Mouse (Mus musculus) limb, embryonic 15.5 days (tissue): ENCODE measurements at regions not wholly inside any gene's neighbourhood (a gene's known extent, or its start where the extent isn't known, plus 50 kb on each side); places are given as distances from the start of the nearest gene placed in this dataset.

Experiments used
- ATAC-seq: fragments of 200-750 bp; cut with Nextera tagmentation; 2 replicates; pipeline ENCODE4 v1.8.0; 2017; ENCODE audit warnings: low read depth, moderate TSS enrichment; ENCODE audit not compliant: insufficient number of reproducible peaks, low FRiP score, low TSS enrichment
- H3K27ac ChIP-seq: fragments of 300-500 bp; sonication (generic); 2 replicates; pipeline ENCODE4 v1.5.1; 2015; ENCODE audit warnings: moderate library complexity, mild to moderate bottlenecking, inconsistent platforms
- H3K27me3 ChIP-seq: fragments of 300-500 bp; sonication (generic); 2 replicates; pipeline ENCODE4 v1.6.1; 2015; ENCODE audit warnings: inconsistent platforms
- H3K36me3 ChIP-seq: fragments of 300-500 bp; sonication (generic); 2 replicates; pipeline ENCODE4 v1.6.1; 2015; ENCODE audit warnings: inconsistent platforms
- H3K4me1 ChIP-seq: fragments of 300-500 bp; sonication (generic); 2 replicates; pipeline ENCODE4 v1.6.1; 2015; ENCODE audit warnings: inconsistent platforms
- H3K4me2 ChIP-seq: fragments of 300-500 bp; sonication (generic); 2 replicates; pipeline ENCODE4 v1.6.1; 2015; ENCODE audit warnings: mild to moderate bottlenecking, inconsistent platforms
- H3K4me3 ChIP-seq: fragments of 300-500 bp; sonication (generic); 2 replicates; pipeline ENCODE4 v1.5.1; 2015; ENCODE audit warnings: mild to moderate bottlenecking, inconsistent platforms
- H3K9ac ChIP-seq: fragments of 300-500 bp; sonication (generic); 2 replicates; pipeline ENCODE4 v1.6.1; 2015; ENCODE audit warnings: inconsistent platforms
- H3K9me3 ChIP-seq: fragments of 300-500 bp; sonication (generic); 2 replicates; pipeline ENCODE4 v1.6.1; 2016; ENCODE audit warnings: inconsistent platforms
- WGBS: fragments of 180-500 bp; shearing (Covaris S2); methylation state at CpG from one replicate; pipeline ENCODE4 v1.1.7; 2015; 5-methylcytosine and 5-hydroxymethylcytosine counted together

DNA sequence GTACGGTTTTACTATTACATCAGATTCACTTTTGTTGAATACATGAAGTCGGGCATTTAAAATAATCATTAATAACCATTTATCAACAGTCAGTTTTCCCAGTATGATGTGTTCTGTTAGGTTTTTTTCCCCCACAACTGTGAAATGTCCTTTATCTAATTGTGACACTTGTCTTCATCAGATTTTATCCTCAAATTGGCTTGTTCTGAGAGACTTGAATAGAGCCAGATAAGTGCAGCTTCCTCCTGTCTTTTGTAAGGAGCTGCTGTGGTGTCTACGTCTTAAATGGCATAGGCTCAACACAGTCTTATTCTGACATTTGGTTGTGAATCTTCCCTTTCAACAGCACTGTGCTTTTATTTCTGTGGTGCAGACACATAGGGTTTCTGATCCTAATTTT, 206.8 kb upstream of the Itga1 start:
- Histone ChIP-seq H3K9me3 (no peaks in the 10 kb centered on the region), H3K27ac (no peak overlapping the region), H3K27me3 (no peaks in the 10 kb centered on the region), H3K36me3 (no peaks in the 10 kb centered on the region), H3K4me3 (no peak overlapping the region), H3K4me2 (no peak overlapping the region), H3K4me1 (no peaks in the 10 kb centered on the region), H3K9ac (no peak overlapping the region)
- no peak for ATAC-seq
- 85% methylated on average over 3 of the region's 3 CpGs for WGBS

DNA sequence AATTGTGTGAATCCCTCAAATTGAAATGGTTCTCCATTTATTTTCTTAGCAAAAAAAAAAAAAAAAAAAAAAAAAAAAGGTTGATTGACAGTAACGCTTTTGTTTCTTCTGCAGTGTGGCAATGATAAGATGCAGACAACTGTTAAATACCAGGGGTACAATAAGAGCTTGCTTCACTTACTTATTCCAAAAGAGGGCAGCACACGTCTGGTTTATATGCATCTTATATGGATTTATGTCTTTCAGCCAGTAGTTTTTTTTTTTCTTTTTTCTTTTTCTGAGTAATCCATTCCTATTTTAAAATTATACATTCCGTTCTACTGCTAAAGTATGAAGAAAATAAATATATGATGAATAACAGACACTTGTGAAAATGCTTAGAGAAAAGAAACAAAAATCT, 185.6 kb upstream of the Itga1 start:
- Histone ChIP-seq H3K36me3 (no peaks in the 10 kb centered on the region), H3K9me3 (no peaks in the 10 kb centered on the region), H3K4me2 (no peak overlapping the region), H3K27me3 (no peaks in the 10 kb centered on the region), H3K9ac (no peak overlapping the region), H3K4me1 (no peaks in the 10 kb centered on the region), H3K4me3 (no peak overlapping the region), H3K27ac (no peak overlapping the region)
- 38% methylated on average over 3 of the region's 3 CpGs for WGBS
- no peak for ATAC-seq

DNA sequence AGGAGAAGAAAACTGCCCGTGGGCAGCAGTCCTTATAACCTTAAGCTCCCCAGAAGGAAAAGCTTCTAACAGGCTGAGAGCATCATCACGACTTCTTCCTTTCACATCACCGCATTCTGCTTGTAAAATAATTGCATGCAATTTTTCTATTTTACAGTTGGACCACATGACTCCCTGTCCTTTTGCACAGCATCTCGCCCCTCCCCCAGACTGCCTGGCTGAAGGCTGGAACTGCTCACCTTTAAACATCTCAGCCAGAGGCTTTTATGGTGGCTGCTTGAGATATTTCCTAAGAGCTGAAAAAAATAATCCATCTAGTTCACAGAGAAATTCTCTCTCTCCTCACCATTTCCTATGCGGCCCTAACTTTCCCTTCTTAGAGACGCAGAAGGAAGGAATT, 164.4 kb upstream of the Itga1 start:
- no peak overlapping the region for H3K4me2 ChIP-seq
- ATAC-seq = no peak
- no peaks in the 10 kb centered on the region for H3K4me1 ChIP-seq
- H3K27ac ChIP-seq = no peak overlapping the region
- WGBS = 52% methylated on average over 6 of the region's 6 CpGs
- H3K36me3 ChIP-seq = no peaks in the 10 kb centered on the region
- H3K9ac ChIP-seq = no peak overlapping the region
- no peak overlapping the region for H3K4me3 ChIP-seq
- no peaks in the 10 kb centered on the region for H3K9me3 ChIP-seq
- H3K27me3 ChIP-seq = no peaks in the 10 kb centered on the region

DNA sequence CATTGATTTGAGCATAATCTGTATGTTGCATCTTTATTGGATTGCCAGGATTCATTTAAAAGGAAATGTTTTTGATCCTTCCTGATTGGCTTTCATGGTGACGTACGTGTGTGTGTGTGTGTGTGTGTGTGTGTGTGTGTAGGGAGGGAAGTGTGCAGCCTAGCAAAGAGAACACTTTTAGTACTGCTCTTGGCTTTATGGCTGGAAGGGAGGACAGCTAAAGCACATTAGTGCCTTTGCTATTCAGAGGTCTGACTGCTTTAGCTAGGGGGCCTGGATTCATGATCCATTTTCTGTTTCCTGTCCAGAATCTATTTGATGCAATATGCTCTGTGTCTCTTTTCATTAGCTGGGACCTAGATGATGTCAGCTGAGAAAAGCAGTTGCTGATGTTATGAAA, 155.6 kb upstream of the Itga1 start:
- H3K27me3 ChIP-seq = no peaks in the 10 kb centered on the region
- no peaks in the 10 kb centered on the region for H3K9me3 ChIP-seq
- H3K4me3 ChIP-seq = no peak overlapping the region
- no peaks in the 10 kb centered on the region for H3K36me3 ChIP-seq
- ATAC-seq = no peak
- no peak overlapping the region for H3K9ac ChIP-seq
- no peak overlapping the region for H3K27ac ChIP-seq
- H3K4me1 ChIP-seq = no peaks in the 10 kb centered on the region
- no peak overlapping the region for H3K4me2 ChIP-seq
- 78% methylated on average over 2 of the region's 2 CpGs for WGBS

DNA sequence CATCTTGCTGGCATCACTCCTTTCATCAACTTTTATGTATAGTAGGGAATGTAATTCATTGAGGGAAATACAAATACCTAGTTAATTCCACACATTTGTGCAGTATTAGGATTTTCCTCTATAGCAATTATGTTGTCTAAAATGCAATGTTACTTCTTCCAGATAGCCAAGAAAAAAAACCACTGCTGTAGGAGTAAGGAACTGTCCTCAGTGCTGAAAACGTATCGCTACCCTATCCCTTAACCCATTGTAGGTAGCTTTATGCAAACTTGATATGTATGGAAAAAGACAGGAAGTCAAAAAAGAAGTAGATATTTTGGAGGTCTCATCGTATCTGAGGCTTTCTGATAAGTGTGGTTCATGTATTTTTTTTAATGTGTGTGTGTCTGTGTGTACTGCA, 150.8 kb upstream of the Itga1 start:
- Histone ChIP-seq H3K9me3 (no peaks in the 10 kb centered on the region), H3K4me3 (no peak overlapping the region), H3K27me3 (no peaks in the 10 kb centered on the region), H3K27ac (no peak overlapping the region), H3K36me3 (no peaks in the 10 kb centered on the region), H3K4me1 (no peaks in the 10 kb centered on the region), H3K9ac (no peak overlapping the region), H3K4me2 (no peak overlapping the region)
- 41% methylated on average over 3 of the region's 3 CpGs for WGBS
- ATAC-seq = no peak

DNA sequence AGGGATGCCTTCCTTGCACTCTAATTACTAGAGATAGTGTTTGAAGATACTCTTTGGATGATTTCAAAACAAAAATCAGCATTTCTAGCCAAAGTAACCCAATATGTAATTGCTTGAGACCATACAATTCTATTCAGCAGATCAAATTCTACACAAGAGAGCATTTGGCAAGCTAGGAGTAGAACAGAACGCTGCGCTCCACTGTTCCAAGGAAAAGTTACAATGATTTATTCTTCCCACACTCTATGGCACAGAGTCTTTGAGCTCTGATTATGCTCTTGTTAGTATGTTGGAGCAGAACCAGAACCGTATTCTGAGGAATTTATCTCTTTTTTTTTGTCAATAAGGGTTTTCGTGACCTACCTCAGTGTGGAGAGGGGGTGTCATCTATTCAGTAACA, 130.2 kb upstream of the Itga1 start:
- H3K4me3 ChIP-seq = no peak overlapping the region
- no peak overlapping the region for H3K27ac ChIP-seq
- H3K4me2 ChIP-seq = no peak overlapping the region
- H3K36me3 ChIP-seq = no peaks in the 10 kb centered on the region
- no peaks in the 10 kb centered on the region for H3K27me3 ChIP-seq
- WGBS = 85% methylated on average over 4 of the region's 4 CpGs
- no peaks in the 10 kb centered on the region for H3K9me3 ChIP-seq
- ATAC-seq = no peak
- no peaks in the 10 kb centered on the region for H3K4me1 ChIP-seq
- no peak overlapping the region for H3K9ac ChIP-seq

DNA sequence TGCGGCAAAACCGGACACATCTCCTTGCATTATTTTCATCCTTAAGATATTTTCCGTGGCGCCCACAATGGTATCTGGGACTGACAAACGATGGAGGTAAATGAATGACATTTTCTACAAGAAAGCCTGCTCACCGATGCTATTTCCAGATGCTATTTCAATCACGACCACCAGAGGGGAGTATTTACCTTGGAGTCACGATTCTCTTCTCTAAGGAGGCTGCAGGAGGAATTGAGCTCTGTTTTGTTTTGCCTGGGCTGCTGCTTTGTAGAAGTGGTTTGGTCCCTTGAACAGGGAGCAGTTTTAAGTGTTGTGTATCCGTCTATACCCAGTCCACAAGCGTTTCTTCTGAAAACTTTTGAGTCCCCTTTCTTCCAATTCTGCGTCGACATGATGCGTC, 128.7 kb upstream of the Itga1 start:
- no peak overlapping the region for H3K4me3 ChIP-seq
- H3K4me1 ChIP-seq = no peaks in the 10 kb centered on the region
- no peak for ATAC-seq
- H3K4me2 ChIP-seq = no peak overlapping the region
- no peak overlapping the region for H3K9ac ChIP-seq
- no peaks in the 10 kb centered on the region for H3K27me3 ChIP-seq
- H3K36me3 ChIP-seq = no peaks in the 10 kb centered on the region
- 26% methylated on average over 13 of the region's 13 CpGs for WGBS
- no peak overlapping the region for H3K27ac ChIP-seq
- H3K9me3 ChIP-seq = no peaks in the 10 kb centered on the region

DNA sequence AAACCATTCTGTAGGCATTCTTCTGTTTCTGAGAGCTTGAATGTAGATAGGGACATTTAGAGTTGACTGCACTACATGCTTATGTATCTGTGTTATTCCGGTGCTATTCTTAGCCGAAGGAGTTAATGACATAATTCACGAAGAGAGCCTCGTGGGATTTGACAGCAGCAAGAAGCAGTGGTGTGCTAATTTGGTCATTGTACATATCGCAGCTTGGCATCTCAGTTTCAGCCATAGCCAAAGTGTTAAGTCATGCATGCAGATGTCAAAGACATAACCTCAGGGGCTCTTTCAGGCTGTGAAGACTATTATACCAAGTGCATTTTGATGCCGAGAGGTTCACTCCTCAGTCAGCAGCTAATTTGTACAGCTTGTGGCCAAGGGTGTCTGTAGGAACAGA, 125.1 kb upstream of the Itga1 start:
- H3K9me3 ChIP-seq = no peaks in the 10 kb centered on the region
- no peak overlapping the region for H3K27ac ChIP-seq
- H3K36me3 ChIP-seq = no peaks in the 10 kb centered on the region
- H3K4me2 ChIP-seq = no peak overlapping the region
- no peaks in the 10 kb centered on the region for H3K4me1 ChIP-seq
- no peak for ATAC-seq
- no peak overlapping the region for H3K9ac ChIP-seq
- 70% methylated on average over 6 of the region's 6 CpGs for WGBS
- no peaks in the 10 kb centered on the region for H3K27me3 ChIP-seq
- no peak overlapping the region for H3K4me3 ChIP-seq

DNA sequence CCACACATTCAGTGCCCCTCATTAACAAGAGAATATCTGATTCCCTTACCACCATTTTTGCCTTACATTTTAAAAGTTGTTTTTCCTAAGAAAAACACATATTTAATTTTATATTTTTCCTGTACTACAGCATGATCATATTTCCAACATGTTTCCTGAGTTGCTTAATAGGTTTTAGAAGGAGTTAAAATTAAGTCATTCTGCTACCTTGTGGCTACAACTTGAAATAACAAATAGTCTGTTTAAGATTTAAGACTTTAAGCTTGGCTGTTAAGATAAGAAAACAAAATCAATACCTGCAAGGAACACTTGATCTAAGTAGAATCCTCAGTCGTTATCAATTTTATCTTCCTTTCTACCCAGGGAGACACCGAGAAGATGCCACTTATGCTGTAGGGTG, 117.9 kb upstream of the Itga1 start:
- Histone ChIP-seq H3K4me1 (no peaks in the 10 kb centered on the region), H3K9ac (no peak overlapping the region), H3K27ac (no peak overlapping the region), H3K4me2 (no peak overlapping the region), H3K27me3 (no peaks in the 10 kb centered on the region), H3K4me3 (no peak overlapping the region), H3K36me3 (no peaks in the 10 kb centered on the region), H3K9me3 (no peaks in the 10 kb centered on the region)
- ATAC-seq = no peak
- 56% methylated on average over 2 of the region's 2 CpGs for WGBS

DNA sequence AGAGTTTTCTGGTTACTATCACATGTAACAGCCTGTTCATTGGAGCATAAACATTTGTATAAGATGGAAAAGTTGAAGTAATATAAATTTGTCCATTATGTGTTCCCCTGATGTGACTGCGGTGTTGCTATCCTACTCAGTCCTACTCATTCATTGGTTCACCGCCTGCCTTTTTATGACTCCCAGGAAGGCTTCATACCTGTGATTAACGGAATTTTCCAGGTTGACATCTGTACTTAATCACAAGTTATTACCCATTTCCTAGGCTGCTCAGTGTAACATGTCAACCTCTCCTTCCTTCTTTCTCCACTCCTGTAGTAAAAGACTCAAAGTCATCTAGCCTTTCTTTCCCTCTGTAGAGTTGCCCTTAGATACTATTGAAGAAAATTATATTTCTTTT, 109.5 kb upstream of the Itga1 start:
- no peak overlapping the region for H3K4me2 ChIP-seq
- 29% methylated on average over 3 of the region's 3 CpGs for WGBS
- H3K27ac ChIP-seq = no peak overlapping the region
- H3K9ac ChIP-seq = no peak overlapping the region
- no peaks in the 10 kb centered on the region for H3K4me1 ChIP-seq
- H3K4me3 ChIP-seq = no peak overlapping the region
- H3K27me3 ChIP-seq = no peaks in the 10 kb centered on the region
- H3K9me3 ChIP-seq = no peaks in the 10 kb centered on the region
- no peak for ATAC-seq
- H3K36me3 ChIP-seq = no peaks in the 10 kb centered on the region

DNA sequence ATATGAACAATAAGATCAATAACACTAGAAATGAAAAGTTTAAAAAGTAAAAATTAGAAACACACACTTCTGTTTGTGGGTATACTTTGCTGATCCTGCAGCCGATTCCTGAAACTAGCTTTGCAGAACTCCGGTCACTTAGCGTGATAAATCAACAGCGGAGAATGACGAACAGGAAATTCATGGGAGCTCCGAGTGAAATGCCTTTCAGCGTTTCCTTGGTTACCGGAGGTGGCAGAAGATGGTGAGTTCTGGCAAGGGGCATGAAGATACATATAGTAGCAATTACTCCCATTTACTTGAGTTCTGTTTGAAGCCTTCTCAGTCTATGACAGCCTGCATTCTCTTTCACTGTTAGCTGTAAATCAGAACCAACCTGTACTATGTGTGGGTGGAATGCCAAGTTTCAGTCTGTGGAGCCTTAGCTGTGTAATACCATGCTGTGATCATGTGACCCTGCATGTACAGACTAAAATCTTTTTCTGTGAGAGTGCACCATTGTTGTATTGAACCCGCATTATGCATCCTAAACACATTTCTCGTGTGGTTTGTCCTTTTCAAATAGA, 109.0 kb upstream of the Itga1 start:
- H3K27ac ChIP-seq = no peak overlapping the region
- WGBS = 46% methylated on average over 10 of the region's 10 CpGs

DNA sequence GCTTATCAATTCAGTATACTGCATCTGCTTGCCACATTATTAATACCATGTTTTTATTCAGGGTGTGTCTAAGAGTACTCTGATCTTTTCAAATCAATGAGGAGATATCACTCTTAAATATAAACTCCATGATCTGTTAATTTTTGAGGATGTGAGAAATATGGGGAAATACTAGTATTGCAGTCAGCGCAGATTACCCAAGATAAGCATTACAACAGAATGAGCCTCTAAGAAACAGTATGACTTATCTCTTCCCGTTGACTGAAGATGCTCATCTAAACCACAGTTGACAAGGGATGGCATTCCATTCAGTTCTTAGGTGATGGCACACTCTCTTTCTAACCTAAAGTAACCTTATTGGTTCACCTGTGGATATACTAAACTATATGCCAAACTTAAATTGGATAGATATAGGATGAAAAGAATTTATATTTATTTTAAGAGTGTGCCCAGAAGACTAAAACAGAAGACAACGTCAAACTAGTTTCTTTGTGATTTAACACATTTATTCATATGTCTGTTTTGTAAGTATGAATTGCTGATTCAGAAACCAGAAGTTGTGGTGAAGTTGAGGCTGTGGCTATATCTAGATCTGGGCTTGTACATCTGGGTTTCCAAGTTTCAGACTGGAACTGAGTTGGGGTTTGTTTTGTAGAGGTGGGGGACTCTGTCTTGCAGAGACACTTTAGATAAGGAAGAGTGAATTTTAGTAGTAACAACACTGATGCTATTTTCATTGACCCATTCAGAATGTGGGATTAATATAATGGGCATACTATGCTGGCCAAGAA, 107.8 kb upstream of the Itga1 start:
- no peaks in the 10 kb centered on the region for H3K27me3 ChIP-seq
- H3K36me3 ChIP-seq = no peaks in the 10 kb centered on the region
- no peak for ATAC-seq
- H3K9me3 ChIP-seq = no peaks in the 10 kb centered on the region
- H3K27ac ChIP-seq = no peak overlapping the region
- WGBS = 86% methylated on average over 3 of the region's 3 CpGs
- no peak overlapping the region for H3K9ac ChIP-seq
- no peaks in the 10 kb centered on the region for H3K4me1 ChIP-seq
- no peak overlapping the region for H3K4me2 ChIP-seq
- no peak overlapping the region for H3K4me3 ChIP-seq

More for the DNA sequence above, 109.0 kb upstream of the Itga1 start:
- no peak overlapping the region for H3K4me2 ChIP-seq
- H3K9me3 ChIP-seq = no peaks in the 10 kb centered on the region
- ATAC-seq = no peak
- no peaks in the 10 kb centered on the region for H3K36me3 ChIP-seq
- no peaks in the 10 kb centered on the region for H3K4me1 ChIP-seq
- H3K4me3 ChIP-seq = no peak overlapping the region
- H3K27me3 ChIP-seq = no peaks in the 10 kb centered on the region
- no peak overlapping the region for H3K9ac ChIP-seq

DNA sequence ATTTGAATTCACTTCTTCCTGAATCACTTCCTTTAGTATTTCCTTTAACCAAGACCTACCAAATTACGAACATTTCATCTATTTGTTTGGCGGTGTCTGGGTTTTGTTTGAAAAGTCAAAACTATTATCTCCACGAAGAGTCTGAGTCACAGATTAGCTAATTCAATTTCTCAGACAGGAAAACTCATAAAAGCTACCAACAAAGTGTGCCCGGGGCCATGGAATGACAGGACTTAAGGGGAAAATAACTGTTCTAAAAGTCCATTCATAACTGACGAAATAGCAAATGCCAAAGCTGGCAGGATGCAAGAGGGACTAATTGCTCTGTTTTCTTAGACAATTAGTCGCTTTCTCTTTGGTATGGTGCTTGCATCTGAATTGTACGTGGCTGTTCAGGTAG, 105.0 kb upstream of the Itga1 start:
- Histone ChIP-seq H3K4me3 (no peak overlapping the region), H3K4me1 (no peaks in the 10 kb centered on the region), H3K4me2 (no peak overlapping the region), H3K27ac (no peak overlapping the region), H3K27me3 (no peaks in the 10 kb centered on the region), H3K9ac (no peak overlapping the region), H3K9me3 (no peaks in the 10 kb centered on the region), H3K36me3 (no peaks in the 10 kb centered on the region)
- ATAC-seq = no peak
- WGBS = 64% methylated on average over 7 of the region's 7 CpGs
